Mouse (Mus musculus) embryonic facial prominence, embryonic 15.5 days (tissue): ENCODE measurements around the gene Gng7. TPM values are rescaled to one million over a fixed set of nuclear protein-coding genes. Genes with fewer than 3 reads are reported as not detected.

ENCODE experiments used
- ATAC-seq: fragments of 200-750 bp; cut with Nextera tagmentation; 2 replicates; pipeline ENCODE4 v1.8.0; 2017; ENCODE audit warnings: low read depth, moderate TSS enrichment; ENCODE audit not compliant: insufficient number of reproducible peaks, low FRiP score, low TSS enrichment
- H3K27ac ChIP-seq: fragments of 300-500 bp; sonication (generic); replicated peaks from 2 replicates; pipeline ENCODE4 v1.5.1; 2015; ENCODE audit warnings: mild to moderate bottlenecking, inconsistent platforms
- H3K27me3 ChIP-seq: fragments of 300-500 bp; sonication (generic); 2 replicates; pipeline ENCODE4 v1.6.1; 2015; ENCODE audit warnings: inconsistent platforms
- H3K36me3 ChIP-seq: fragments of 300-500 bp; sonication (generic); 2 replicates; pipeline ENCODE4 v1.6.1; 2015; ENCODE audit warnings: mild to moderate bottlenecking, inconsistent platforms
- H3K4me1 ChIP-seq: fragments of 300-500 bp; sonication (generic); 2 replicates; pipeline ENCODE4 v1.6.1; 2015; ENCODE audit warnings: inconsistent platforms
- H3K4me2 ChIP-seq: fragments of 300-500 bp; sonication (generic); replicated peaks from 2 replicates; pipeline ENCODE4 v1.6.1; 2015; ENCODE audit warnings: mild to moderate bottlenecking, inconsistent platforms
- H3K4me3 ChIP-seq: fragments of 300-500 bp; sonication (generic); replicated peaks from 2 replicates; pipeline ENCODE4 v1.5.1; 2015; ENCODE audit warnings: mild to moderate bottlenecking, inconsistent platforms
- H3K9ac ChIP-seq: fragments of 300-500 bp; sonication (generic); 2 replicates; pipeline ENCODE4 v1.6.1; 2015; ENCODE audit warnings: inconsistent platforms
- H3K9me3 ChIP-seq: fragments of 300-500 bp; sonication (generic); replicated peaks from 2 replicates; pipeline ENCODE4 v1.6.1; 2016; ENCODE audit warnings: inconsistent platforms
- WGBS: fragments of 180-500 bp; shearing (Covaris S2); methylation state at CpG from one replicate; pipeline ENCODE4 v1.1.7; 2015; 5-methylcytosine and 5-hydroxymethylcytosine counted together
- polyA plus RNA-seq: library from polyadenylated mRNA; unstranded; fragments of >200 nt; fragmentation: Nextera tagmentation; extraction: Ambion mirVana; gene quantifications from 2 replicates; pipeline ENCODE4 v1.2.1, GENCODE M21; 2015

Gng7 gene
- polyA plus RNA-seq, 1 experiment from 2014 or later: 12.3 TPM

DNA sequence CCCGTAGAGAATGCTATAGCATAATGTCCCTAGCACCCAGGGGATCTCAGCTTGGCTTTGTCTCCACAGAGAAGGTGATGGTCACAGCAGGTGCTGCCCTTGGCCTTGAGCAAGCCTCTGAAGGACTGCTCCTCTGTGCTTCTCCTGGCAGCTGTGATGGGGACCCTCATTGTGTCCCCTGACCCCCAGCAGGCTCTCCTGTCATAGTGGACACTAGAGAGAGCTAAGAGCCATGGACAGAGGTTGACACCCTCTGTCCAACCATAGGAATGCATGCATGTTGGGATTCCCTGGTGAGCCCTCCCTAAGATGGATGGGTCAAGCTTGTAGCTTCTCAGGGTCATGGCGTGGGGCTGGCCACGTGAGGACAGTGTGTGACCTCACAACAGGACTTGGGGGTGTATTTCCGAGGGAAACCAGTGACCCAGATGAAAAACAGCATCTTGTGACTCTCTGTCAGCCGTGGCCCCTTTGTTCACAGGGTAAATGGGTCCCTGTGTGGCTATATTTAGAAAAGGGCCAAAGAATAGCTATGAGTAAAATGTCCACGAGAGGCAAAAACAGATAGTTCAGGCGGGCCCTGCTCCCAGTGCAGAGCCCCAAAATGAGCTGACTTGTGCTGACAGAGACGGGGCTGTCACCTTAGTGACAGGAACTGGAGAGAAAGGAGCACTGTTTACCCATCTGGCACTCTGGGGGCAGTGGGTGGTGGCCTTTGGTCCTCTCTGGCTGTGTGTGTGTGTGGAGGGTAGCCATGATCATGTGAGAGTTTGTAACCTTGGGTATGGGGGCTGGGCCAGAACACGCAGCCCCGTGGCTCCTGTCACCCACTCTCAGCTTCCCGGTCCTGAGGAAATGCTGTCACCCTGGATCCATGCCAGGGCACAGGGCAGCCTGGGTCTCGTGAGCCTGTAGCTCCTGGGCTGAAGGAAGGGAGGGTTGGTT, 51.4 kb downstream of the Gng7 start:
- no peak overlapping the region for H3K4me2 ChIP-seq
- H3K9me3 ChIP-seq: no peaks in the 10 kb centered on the region
- no peak overlapping the region for H3K9ac ChIP-seq
- H3K27me3 ChIP-seq: no peaks in the 10 kb centered on the region
- H3K27ac ChIP-seq: no peak overlapping the region
- H3K4me1 ChIP-seq: peaks cover 47% of the 10 kb centered on the region
- H3K36me3 ChIP-seq: no peaks in the 10 kb centered on the region
- WGBS: 57% methylated on average over 12 of the region's 12 CpGs
- H3K4me3 ChIP-seq: no peak overlapping the region
- no peak for ATAC-seq

GRCm38 (mm10) chr10:80962585-80962984, 52.2 kb downstream of the Gng7 start:
- Histone ChIP-seq H3K4me2 (no peak overlapping the region), H3K27ac (peak overlapping the region; percentile 89), H3K9ac (no peak overlapping the region), H3K4me1 (peaks cover 46% of the 10 kb centered on the region), H3K9me3 (no peaks in the 10 kb centered on the region), H3K4me3 (no peak overlapping the region), H3K36me3 (no peaks in the 10 kb centered on the region), H3K27me3 (no peaks in the 10 kb centered on the region)
- ATAC-seq: no peak
- 57% methylated on average over 5 of the region's 5 CpGs for WGBS

GRCm38 (mm10) chr10:80962051-80962472, 52.7 kb downstream of the Gng7 start:
- Histone ChIP-seq H3K9ac (no peak overlapping the region), H3K4me1 (peaks cover 41% of the 10 kb centered on the region), H3K36me3 (no peaks in the 10 kb centered on the region), H3K4me2 (no peak overlapping the region), H3K9me3 (no peaks in the 10 kb centered on the region), H3K27ac (peak overlapping the region; percentile 89), H3K4me3 (no peak overlapping the region), H3K27me3 (no peaks in the 10 kb centered on the region)
- WGBS: 28% methylated on average over 10 of the region's 10 CpGs
- ATAC-seq: no peak

- no peaks in the 10 kb centered on the region for H3K27me3 ChIP-seq
- peaks cover 37% of the 10 kb centered on the region for H3K4me1 ChIP-seq
- 10% methylated on average over 16 of the region's 16 CpGs for WGBS
- H3K36me3 ChIP-seq: no peaks in the 10 kb centered on the region
- H3K4me2 ChIP-seq: 0 out of 2 replicates have a peak overlapping the region, but pooled peaks have one; percentile 4
- ATAC-seq: peak; percentile 67
- H3K4me3 ChIP-seq: no peak overlapping the region
- H3K27ac ChIP-seq: peak overlapping the region; percentile 89
- no peaks in the 10 kb centered on the region for H3K9me3 ChIP-seq
- no peak overlapping the region for H3K9ac ChIP-seq
Observed at GRCm38 (mm10) chr10:80960551-80961508, 53.9 kb downstream of the Gng7 start.

GRCm38 (mm10) chr10:80958979-80959637, 55.6 kb downstream of the Gng7 start:
- no peaks in the 10 kb centered on the region for H3K9me3 ChIP-seq
- 87% methylated on average over 5 of the region's 5 CpGs for WGBS
- H3K36me3 ChIP-seq: no peaks in the 10 kb centered on the region
- H3K27me3 ChIP-seq: no peaks in the 10 kb centered on the region
- no peak overlapping the region for H3K27ac ChIP-seq
- H3K9ac ChIP-seq: no peak overlapping the region
- H3K4me3 ChIP-seq: no peak overlapping the region
- H3K4me2 ChIP-seq: no peak overlapping the region
- ATAC-seq: no peak
- H3K4me1 ChIP-seq: peaks cover 51% of the 10 kb centered on the region

GRCm38 (mm10) chr10:80957791-80958190, 57.0 kb downstream of the Gng7 start:
- Histone ChIP-seq H3K4me3 (no peak overlapping the region), H3K9me3 (no peaks in the 10 kb centered on the region), H3K4me2 (no peak overlapping the region), H3K4me1 (peaks cover 44% of the 10 kb centered on the region), H3K9ac (no peak overlapping the region), H3K27ac (no peak overlapping the region), H3K27me3 (no peaks in the 10 kb centered on the region), H3K36me3 (no peaks in the 10 kb centered on the region)
- 71% methylated on average over 4 of the region's 4 CpGs for WGBS
- ATAC-seq: no peak

DNA sequence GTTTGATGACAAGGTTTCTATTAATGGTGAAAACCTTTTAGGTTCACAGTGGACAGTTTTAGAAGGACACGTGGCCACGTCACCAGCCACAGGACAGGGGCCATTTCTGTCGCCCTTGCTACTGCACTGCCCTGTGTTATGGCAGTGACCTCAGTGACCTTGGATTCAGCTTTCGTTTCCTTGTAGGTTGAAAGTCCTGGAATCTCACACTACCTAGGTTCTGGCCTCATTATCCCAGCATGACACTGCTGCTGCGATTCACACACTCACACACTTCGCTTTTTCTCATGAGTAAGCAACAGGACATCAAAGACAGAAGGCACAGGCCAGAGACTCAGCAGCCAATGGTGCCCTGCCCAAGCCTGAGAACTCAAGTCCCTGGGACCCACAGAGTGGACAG, 57.8 kb downstream of the Gng7 start:
- Histone ChIP-seq H3K4me2 (no peak overlapping the region), H3K27ac (no peak overlapping the region), H3K9me3 (no peaks in the 10 kb centered on the region), H3K4me3 (no peak overlapping the region), H3K4me1 (peaks cover 37% of the 10 kb centered on the region), H3K27me3 (no peaks in the 10 kb centered on the region), H3K36me3 (no peaks in the 10 kb centered on the region), H3K9ac (no peak overlapping the region)
- no peak for ATAC-seq
- WGBS: 84% methylated on average over 6 of the region's 6 CpGs

GRCm38 (mm10) chr10:80956385-80956784, 58.4 kb downstream of the Gng7 start:
- Histone ChIP-seq H3K4me3 (no peak overlapping the region), H3K36me3 (no peaks in the 10 kb centered on the region), H3K9ac (no peak overlapping the region), H3K9me3 (no peaks in the 10 kb centered on the region), H3K27me3 (no peaks in the 10 kb centered on the region), H3K4me1 (peaks cover 32% of the 10 kb centered on the region), H3K4me2 (no peak overlapping the region), H3K27ac (no peak overlapping the region)
- ATAC-seq: no peak
- 94% methylated on average over 8 of the region's 8 CpGs for WGBS

DNA sequence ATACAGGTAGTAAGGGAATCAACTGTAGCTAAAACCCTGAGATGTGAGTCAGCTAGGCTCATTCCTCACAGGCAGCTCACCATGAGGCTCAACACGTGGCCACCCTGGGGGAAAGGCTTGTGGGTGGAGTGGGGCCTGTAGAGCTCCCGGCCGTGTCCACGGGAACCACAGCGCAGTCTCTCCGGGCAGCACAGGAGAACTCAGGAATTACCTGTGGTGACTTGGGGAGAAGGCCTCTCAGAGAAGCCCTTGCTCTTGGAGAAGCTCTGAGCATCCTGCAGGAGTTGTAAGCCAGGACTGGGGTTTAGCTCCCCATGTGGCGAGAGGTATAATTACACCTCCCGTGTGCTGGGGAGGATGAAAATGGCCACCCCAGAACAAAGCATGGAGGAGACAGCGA, 59.2 kb downstream of the Gng7 start:
- Histone ChIP-seq H3K36me3 (no peaks in the 10 kb centered on the region), H3K4me3 (no peak overlapping the region), H3K9me3 (no peaks in the 10 kb centered on the region), H3K27ac (peak overlapping the region; percentile 71; the same call in 1 of the 2 replicates), H3K4me2 (no peak overlapping the region), H3K27me3 (no peaks in the 10 kb centered on the region), H3K4me1 (peaks cover 23% of the 10 kb centered on the region), H3K9ac (no peak overlapping the region)
- no peak for ATAC-seq
- WGBS: 22% methylated on average over 9 of the region's 9 CpGs

GRCm38 (mm10) chr10:80954843-80955242, 59.9 kb downstream of the Gng7 start:
- WGBS: 41% methylated on average over 6 of the region's 6 CpGs

GRCm38 (mm10) chr10:80954415-80954814, 60.3 kb downstream of the Gng7 start:
- Histone ChIP-seq H3K36me3 (no peaks in the 10 kb centered on the region), H3K4me3 (no peak overlapping the region), H3K9ac (no peak overlapping the region), H3K4me1 (peaks cover 24% of the 10 kb centered on the region), H3K27ac (peak overlapping the region; percentile 71), H3K27me3 (no peaks in the 10 kb centered on the region), H3K9me3 (no peaks in the 10 kb centered on the region), H3K4me2 (no peak overlapping the region)
- WGBS: 55% methylated on average over 13 of the region's 13 CpGs
- no peak for ATAC-seq

More at GRCm38 (mm10) chr10:80954843-80955242, 59.9 kb downstream of the Gng7 start:
- no peak overlapping the region for H3K4me2 ChIP-seq
- no peak for ATAC-seq
- peak overlapping the region; percentile 71 for H3K27ac ChIP-seq
- no peaks in the 10 kb centered on the region for H3K27me3 ChIP-seq
- no peak overlapping the region for H3K9ac ChIP-seq
- peaks cover 24% of the 10 kb centered on the region for H3K4me1 ChIP-seq
- no peaks in the 10 kb centered on the region for H3K9me3 ChIP-seq
- H3K4me3 ChIP-seq: no peak overlapping the region
- no peaks in the 10 kb centered on the region for H3K36me3 ChIP-seq
